Comparison of ENCODE assay signal across 9 mouse cellular contexts in the genomic region with DNA sequence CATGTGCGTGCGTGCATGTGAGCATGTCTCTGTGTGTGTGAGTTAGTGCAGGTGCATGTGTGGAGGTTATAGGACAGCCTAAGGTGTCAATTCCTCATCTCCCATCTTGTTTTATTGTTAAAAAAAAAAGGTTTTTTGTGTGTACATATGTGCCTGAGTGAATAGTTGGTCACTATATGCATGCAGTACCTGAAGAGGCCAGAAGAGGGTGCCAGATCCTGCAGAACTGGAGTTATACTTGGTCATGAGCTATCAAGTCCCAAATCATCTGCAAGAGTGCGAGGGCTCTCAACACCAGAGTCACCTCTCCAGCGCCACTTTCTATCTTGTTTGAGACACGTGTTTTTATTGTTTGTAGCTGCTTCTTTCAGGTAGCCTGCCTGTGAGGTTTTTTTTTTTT.
A peak's percentile ranks its signal among the peaks of the same experiment; 100 is the strongest.
DNase-seq lines count a peak whose midpoint lies in the region; ATAC-seq lines count a peak whose summit lies in the region.
"Had no signal": no experiment of that assay in that cellular context is flagged by ENCODE, and none has a peak within 500 bp of the region (broad histone marks: within the 10 kb centered on the region; RNA-seq: fewer than 3 reads in every experiment).

No protein-coding gene starts in this region.

- H3K9ac ChIP-seq in hindbrain, embryonic 16.5 days (ENCODE audit: low read depth, low read length): no peak overlapping the region
- H3K9ac ChIP-seq: embryonic facial prominence, embryonic 13.5 days had no signal

- no peaks in the 10 kb centered on the region for H3K36me3 ChIP-seq in hindbrain, embryonic 10.5 days
- H3K36me3 ChIP-seq in hindbrain, embryonic 16.5 days (ENCODE audit: control insufficient read depth, insufficient read depth, low read length): no peaks in the 10 kb centered on the region
- no peaks in the 10 kb centered on the region for H3K36me3 ChIP-seq in splenic B cell, adult 2 months (ENCODE audit: control insufficient read depth, insufficient read depth, low read length, poor library complexity, severe bottlenecking)
- H3K36me3 ChIP-seq: embryonic facial prominence, embryonic 13.5 days had no signal

- H3K27ac ChIP-seq in hindbrain, embryonic 10.5 days: no peak overlapping the region
- no peak overlapping the region for H3K27ac ChIP-seq in hindbrain, embryonic 16.5 days (ENCODE audit: low read depth, low read length)
- H3K27ac ChIP-seq: embryonic facial prominence, embryonic 13.5 days had no signal

- peaks cover 10% of the 10 kb centered on the region for H3K4me1 ChIP-seq in hindbrain, embryonic 10.5 days (replicated peaks)
- H3K4me1 ChIP-seq in hindbrain, embryonic 16.5 days (ENCODE audit: control insufficient read depth, insufficient read depth, low read depth, low read length): peaks cover 2% of the 10 kb centered on the region
- H3K4me1 ChIP-seq: embryonic facial prominence, embryonic 13.5 days had no signal

- DNase-seq in hindbrain, embryonic 10.5 days (ENCODE audit: low spot score): peak; percentile 44
- DNase-seq in right cerebral cortex, postnatal 4 days: peak; percentile 66
- DNase-seq in right cerebral cortex, postnatal 36 days (ENCODE audit: low spot score in 2 of 2): no peak
- peak; percentile 54 for DNase-seq in embryo, embryonic 9.5 days (ENCODE audit: extremely low spot score)
- DNase-seq in splenic B cell, adult 2 months (ENCODE audit: low read depth, low spot score): peak; percentile 31
- DNase-seq in T-cell, adult 2 months (ENCODE audit: low spot score): no peak
- DNase-seq in adrenal gland, postnatal 4 days (ENCODE audit: low spot score in 2 of 2): no peak

- no peak for ATAC-seq in hindbrain, embryonic 16.5 days

- H3K4me3 ChIP-seq in hindbrain, embryonic 10.5 days: no peak overlapping the region
- H3K4me3 ChIP-seq in hindbrain, embryonic 16.5 days (ENCODE audit: low read length): no peak overlapping the region
- H3K4me3 ChIP-seq: embryonic facial prominence, embryonic 13.5 days had no signal

- no peak overlapping the region for H3K4me2 ChIP-seq in hindbrain, embryonic 16.5 days (ENCODE audit: low read length)
- H3K4me2 ChIP-seq: embryonic facial prominence, embryonic 13.5 days had no signal

- no peaks in the 10 kb centered on the region for H3K27me3 ChIP-seq in hindbrain, embryonic 10.5 days (ENCODE audit: insufficient read depth, poor library complexity, severe bottlenecking)
- H3K27me3 ChIP-seq in hindbrain, embryonic 16.5 days (replicated peaks; ENCODE audit: control insufficient read depth, insufficient read depth, low read length): no peaks in the 10 kb centered on the region
- H3K27me3 ChIP-seq in splenic B cell, adult 2 months (ENCODE audit: control insufficient read depth, insufficient read depth, low read length, poor library complexity, severe bottlenecking): no peaks in the 10 kb centered on the region
- H3K27me3 ChIP-seq: embryonic facial prominence, embryonic 13.5 days had no signal

- H3K9me3 ChIP-seq in hindbrain, embryonic 10.5 days: no peaks in the 10 kb centered on the region
- H3K9me3 ChIP-seq in hindbrain, embryonic 16.5 days (ENCODE audit: control insufficient read depth, low read length): no peaks in the 10 kb centered on the region
- H3K9me3 ChIP-seq: embryonic facial prominence, embryonic 13.5 days had no signal

- 86% methylated on average over 5 of the region's 5 CpGs for WGBS in hindbrain, embryonic 10.5 days
- 77% methylated on average over 5 of the region's 5 CpGs for WGBS in hindbrain, embryonic 16.5 days

Comparison
In these comparisons a context has a peak if more than half of its experiments do, and no peak if none do; other contexts are left out.
1. DNase-seq: peak in hindbrain, embryonic 10.5 days (single experiment), right cerebral cortex, postnatal 4 days (single experiment), embryo, embryonic 9.5 days (single experiment) and splenic B cell, adult 2 months (single experiment); none in right cerebral cortex, postnatal 36 days (0 of 2), T-cell, adult 2 months (single experiment) and adrenal gland, postnatal 4 days (0 of 2).